Mouse (Mus musculus) ES-Bruce4 (cell line): ENCODE data around the gene Clip1.

Experiments
- CTCF ChIP-seq: IDR thresholded peaks from one replicate; pipeline ENCODE4 v1.8.1; 2011; ENCODE audit warnings: low read depth, low read length
- EP300 ChIP-seq: IDR thresholded peaks from 2 replicates; pipeline ENCODE4 v1.6.1; 2011; ENCODE audit warnings: low read depth, low read length; ENCODE audit not compliant: insufficient read depth
- POLR2A ChIP-seq: IDR thresholded peaks from one replicate; pipeline ENCODE4 v1.8.1; 2011; ENCODE audit warnings: low read length; ENCODE audit not compliant: insufficient read depth

DNA sequence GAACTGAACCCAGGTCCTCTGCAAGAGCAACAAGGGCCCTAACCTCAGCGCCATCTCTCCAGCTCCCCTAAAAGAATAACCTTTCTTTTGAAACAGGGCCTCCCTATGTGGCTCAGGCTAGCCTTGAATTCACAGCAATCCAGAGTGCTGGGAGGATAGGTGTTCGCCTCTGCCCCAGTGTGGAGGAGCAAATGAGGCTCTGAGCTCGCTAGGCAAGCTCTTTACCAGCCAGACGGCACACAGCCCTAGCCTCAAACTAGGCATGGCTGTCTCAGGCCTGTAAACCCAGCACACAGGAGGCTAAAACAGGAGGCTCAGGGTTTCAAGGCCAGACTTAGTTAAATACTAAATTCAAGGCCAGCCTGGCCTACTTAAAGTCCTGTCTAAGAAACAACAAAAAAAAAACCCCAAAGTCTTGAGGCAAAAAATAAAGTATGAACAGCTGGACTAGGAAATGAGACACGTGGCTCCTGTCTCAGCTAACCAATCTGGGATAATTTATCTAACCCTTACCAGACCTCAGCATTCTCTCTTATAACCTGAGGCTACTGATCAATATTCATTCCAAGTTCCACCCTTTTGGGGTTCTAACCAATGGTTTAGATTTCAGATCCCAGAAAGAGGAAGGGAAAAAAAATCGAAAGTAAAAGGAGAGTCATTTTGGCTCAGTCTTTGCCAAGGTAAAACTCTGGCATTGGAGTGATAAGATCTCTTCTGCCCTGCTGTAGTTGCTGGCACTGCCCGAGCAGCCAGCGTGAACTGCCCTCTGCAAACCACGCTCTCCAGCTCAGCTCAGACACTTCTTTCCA lies 14.2 kb downstream of the Clip1 start:
- TF ChIP-seq CTCF (no peak), POLR2A (no peak), EP300 (no peak)
